Mouse (Mus musculus): ENCODE measurements at regions not wholly inside any gene's neighbourhood (a gene's known extent, or its start where the extent isn't known, plus 50 kb on each side); places are given as distances from the start of the nearest gene placed in this dataset.
A peak's percentile ranks its signal among the peaks of the same experiment; 100 is the strongest.
"Not testable (repeated sequence)": the region's sequence is repeated elsewhere in the genome, so short reads cannot be mapped to it uniquely, and the experiment has no call there.

- Histone ChIP-seq H3K4me1 (replicated peaks) (peaks cover 6% of the 10 kb centered on the region), H3K4me3 (no peak overlapping the region), H3K27me3 (no peaks in the 10 kb centered on the region), H3K27ac (no peak overlapping the region), H3K9ac (no peak overlapping the region), H3K4me2 (no peak overlapping the region), H3K36me3 (no peaks in the 10 kb centered on the region), H3K9me3 (replicated peaks) (no peaks in the 10 kb centered on the region)
- 86% methylated on average over 4 of the region's 4 CpGs for WGBS
- ATAC-seq (replicated peaks; ENCODE audit: insufficient number of reproducible peaks, insufficient read depth, low FRiP score, low read depth): no peak
These were observed 50.6 kb upstream of the Ppp1r12a start for GRCm38 (mm10) chr10:108111398-108111797.

GRCm38 (mm10) chr10:108110891-108111290 is 51.1 kb upstream of the Ppp1r12a start:
- Histone ChIP-seq H3K36me3 (no peaks in the 10 kb centered on the region), H3K27me3 (no peaks in the 10 kb centered on the region), H3K9ac (no peak overlapping the region), H3K9me3 (replicated peaks) (no peaks in the 10 kb centered on the region), H3K4me1 (replicated peaks) (peaks cover 6% of the 10 kb centered on the region), H3K27ac (no peak overlapping the region), H3K4me2 (no peak overlapping the region), H3K4me3 (no peak overlapping the region)
- ATAC-seq (replicated peaks; ENCODE audit: insufficient number of reproducible peaks, insufficient read depth, low FRiP score, low read depth): no peak
- 48% methylated on average over 7 of the region's 7 CpGs for WGBS

GRCm38 (mm10) chr10:108110197-108110596 is 51.8 kb upstream of the Ppp1r12a start:
- Histone ChIP-seq H3K9me3 (replicated peaks) (no peaks in the 10 kb centered on the region), H3K4me3 (no peak overlapping the region), H3K27ac (no peak overlapping the region), H3K9ac (no peak overlapping the region), H3K27me3 (no peaks in the 10 kb centered on the region), H3K4me2 (no peak overlapping the region), H3K36me3 (no peaks in the 10 kb centered on the region), H3K4me1 (replicated peaks) (peaks cover 6% of the 10 kb centered on the region)
- no peak for ATAC-seq (replicated peaks; ENCODE audit: insufficient number of reproducible peaks, insufficient read depth, low FRiP score, low read depth)

GRCm38 (mm10) chr10:108108500-108108899 is 53.5 kb upstream of the Ppp1r12a start:
- H3K4me1 ChIP-seq (replicated peaks); H3K36me3 ChIP-seq; H3K27ac ChIP-seq; H3K27me3 ChIP-seq; H3K4me2 ChIP-seq; ATAC-seq (replicated peaks; ENCODE audit: insufficient number of reproducible peaks, insufficient read depth, low FRiP score, low read depth); H3K4me3 ChIP-seq; H3K9ac ChIP-seq; H3K9me3 ChIP-seq (replicated peaks): not testable (repeated sequence)
- 84% methylated on average over 4 of the region's 4 CpGs for WGBS

GRCm38 (mm10) chr10:108101521-108101920 is 60.5 kb upstream of the Ppp1r12a start:
- Histone ChIP-seq H3K36me3 (no peaks in the 10 kb centered on the region), H3K27me3 (no peaks in the 10 kb centered on the region), H3K4me3 (no peak overlapping the region), H3K9me3 (replicated peaks) (no peaks in the 10 kb centered on the region), H3K4me1 (replicated peaks) (peaks cover 10% of the 10 kb centered on the region; the same call in 1 of the 2 replicates), H3K27ac (no peak overlapping the region), H3K9ac (no peak overlapping the region), H3K4me2 (no peak overlapping the region)
- ATAC-seq (replicated peaks; ENCODE audit: insufficient number of reproducible peaks, insufficient read depth, low FRiP score, low read depth): no peak
- 47% methylated on average over 7 of the region's 7 CpGs for WGBS

GRCm38 (mm10) chr10:108093043-108093442 is 69.0 kb upstream of the Ppp1r12a start:
- WGBS: 53% methylated on average over 2 of the region's 2 CpGs
- ATAC-seq (replicated peaks; ENCODE audit: insufficient number of reproducible peaks, insufficient read depth, low FRiP score, low read depth): no peak
- H3K4me3 ChIP-seq: no peak overlapping the region

GRCm38 (mm10) chr10:108089375-108089981 is 72.5 kb upstream of the Ppp1r12a start:
- Histone ChIP-seq H3K27me3 (no peaks in the 10 kb centered on the region), H3K9me3 (replicated peaks) (no peaks in the 10 kb centered on the region), H3K9ac (no peak overlapping the region), H3K36me3 (no peaks in the 10 kb centered on the region), H3K4me1 (replicated peaks) (peaks cover 23% of the 10 kb centered on the region), H3K27ac (peak overlapping the region; percentile 81), H3K4me3 (no peak overlapping the region), H3K4me2 (peak overlapping the region; percentile 9; the same call in 1 of the 2 replicates)
- no peak for ATAC-seq (replicated peaks; ENCODE audit: insufficient number of reproducible peaks, insufficient read depth, low FRiP score, low read depth)
- 16% methylated on average over 8 of the region's 8 CpGs for WGBS

More at GRCm38 (mm10) chr10:108093043-108093442, 69.0 kb upstream of the Ppp1r12a start:
- Histone ChIP-seq H3K4me1 (replicated peaks) (peaks cover 21% of the 10 kb centered on the region), H3K27ac (no peak overlapping the region), H3K9me3 (replicated peaks) (no peaks in the 10 kb centered on the region), H3K36me3 (no peaks in the 10 kb centered on the region), H3K9ac (no peak overlapping the region), H3K27me3 (no peaks in the 10 kb centered on the region), H3K4me2 (no peak overlapping the region)

- WGBS: 26% methylated on average over 8 of the region's 8 CpGs
- H3K9ac ChIP-seq: peak overlapping the region; percentile 33; the same call in 1 of the 2 replicates
- H3K4me1 ChIP-seq (replicated peaks): peaks cover 23% of the 10 kb centered on the region
- peak overlapping the region; percentile 81 for H3K27ac ChIP-seq
- H3K4me2 ChIP-seq: peak overlapping the region; percentile 9
- no peak overlapping the region for H3K4me3 ChIP-seq
- H3K36me3 ChIP-seq: no peaks in the 10 kb centered on the region
- H3K27me3 ChIP-seq: no peaks in the 10 kb centered on the region
- H3K9me3 ChIP-seq (replicated peaks): no peaks in the 10 kb centered on the region
- 0 out of 2 replicates have a peak, but pooled peaks have one; percentile 12 for ATAC-seq (replicated peaks; ENCODE audit: insufficient number of reproducible peaks, insufficient read depth, low FRiP score, low read depth)
These were observed 73.1 kb upstream of the Ppp1r12a start for GRCm38 (mm10) chr10:108088883-108089282.

GRCm38 (mm10) chr10:108088209-108088608 is 73.8 kb upstream of the Ppp1r12a start:
- Histone ChIP-seq H3K4me2 (peak overlapping the region; percentile 9), H3K27ac (peak overlapping the region; percentile 81), H3K4me3 (no peak overlapping the region), H3K9ac (no peak overlapping the region), H3K27me3 (no peaks in the 10 kb centered on the region), H3K9me3 (replicated peaks) (no peaks in the 10 kb centered on the region), H3K4me1 (replicated peaks) (peaks cover 23% of the 10 kb centered on the region), H3K36me3 (no peaks in the 10 kb centered on the region)
- peak; percentile 81; the same call in 1 of the 2 replicates for ATAC-seq (replicated peaks; ENCODE audit: insufficient number of reproducible peaks, insufficient read depth, low FRiP score, low read depth)
- WGBS: 45% methylated on average over 7 of the region's 7 CpGs

- Histone ChIP-seq H3K27ac (no peak overlapping the region), H3K4me1 (replicated peaks) (peaks cover 4% of the 10 kb centered on the region), H3K9ac (no peak overlapping the region), H3K4me3 (no peak overlapping the region), H3K27me3 (no peaks in the 10 kb centered on the region), H3K4me2 (no peak overlapping the region), H3K9me3 (replicated peaks) (no peaks in the 10 kb centered on the region), H3K36me3 (no peaks in the 10 kb centered on the region)
- no peak for ATAC-seq (replicated peaks; ENCODE audit: insufficient number of reproducible peaks, insufficient read depth, low FRiP score, low read depth)
These were observed 78.8 kb upstream of the Ppp1r12a start for GRCm38 (mm10) chr10:108083220-108083619.

GRCm38 (mm10) chr10:108075144-108075543 is 86.8 kb upstream of the Ppp1r12a start:
- peak overlapping the region; percentile 22; the same call in 1 of the 2 replicates for H3K4me2 ChIP-seq
- WGBS: 52% methylated on average over 5 of the region's 5 CpGs

GRCm38 (mm10) chr10:108073828-108074227 is 88.2 kb upstream of the Ppp1r12a start:
- no peak overlapping the region for H3K4me3 ChIP-seq
- peaks cover 5% of the 10 kb centered on the region for H3K4me1 ChIP-seq (replicated peaks)
- no peaks in the 10 kb centered on the region for H3K9me3 ChIP-seq (replicated peaks)
- no peak overlapping the region for H3K4me2 ChIP-seq
- H3K36me3 ChIP-seq: no peaks in the 10 kb centered on the region
- 82% methylated on average over 4 of the region's 4 CpGs for WGBS
- H3K27me3 ChIP-seq: no peaks in the 10 kb centered on the region
- no peak overlapping the region for H3K9ac ChIP-seq
- no peak overlapping the region for H3K27ac ChIP-seq
- ATAC-seq (replicated peaks; ENCODE audit: insufficient number of reproducible peaks, insufficient read depth, low FRiP score, low read depth): no peak

More at GRCm38 (mm10) chr10:108075144-108075543, 86.8 kb upstream of the Ppp1r12a start:
- H3K9me3 ChIP-seq (replicated peaks): no peaks in the 10 kb centered on the region
- no peak overlapping the region for H3K4me3 ChIP-seq
- no peak overlapping the region for H3K27ac ChIP-seq
- H3K36me3 ChIP-seq: no peaks in the 10 kb centered on the region
- no peaks in the 10 kb centered on the region for H3K27me3 ChIP-seq
- ATAC-seq (replicated peaks; ENCODE audit: insufficient number of reproducible peaks, insufficient read depth, low FRiP score, low read depth): no peak
- peaks cover 5% of the 10 kb centered on the region for H3K4me1 ChIP-seq (replicated peaks)
- no peak overlapping the region for H3K9ac ChIP-seq

Data from heart, embryonic 15.5 days (tissue).